Mouse (Mus musculus): ENCODE data around the gene Capns1.
"Not testable (repeated sequence)": the region's sequence is repeated elsewhere in the genome, so short reads cannot be mapped to it uniquely, and the experiment has no call there.

Gene Capns1

GRCm38 (mm10) chr7:30198481-30198971 lies at the start of gene Capns1:
TSS of gene Capns1 (minus strand) at chr7:30198811.
- DNase-seq = peak; percentile 62 to 75

DNA sequence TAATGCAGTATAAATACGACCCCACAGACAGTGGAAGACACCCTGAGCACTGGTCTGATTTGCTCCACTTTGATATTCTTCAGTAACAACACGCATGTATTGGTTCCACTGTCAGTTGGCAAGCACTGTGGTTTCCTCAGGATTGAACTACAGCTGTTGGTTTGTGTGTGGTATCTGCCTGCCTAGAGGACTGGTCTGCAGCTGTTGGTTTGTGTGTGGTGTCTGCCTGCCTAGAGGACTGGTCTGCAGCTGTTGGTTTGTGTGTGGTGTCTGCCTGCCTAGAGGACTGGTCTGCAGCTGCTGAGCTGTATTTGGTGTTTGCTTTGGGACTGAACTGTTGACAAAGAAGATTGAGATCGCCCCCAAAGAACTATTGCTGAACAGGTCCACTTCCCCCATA lies 38.8 kb upstream of the Capns1 start:
- not testable (repeated sequence) for DNase-seq

DNA sequence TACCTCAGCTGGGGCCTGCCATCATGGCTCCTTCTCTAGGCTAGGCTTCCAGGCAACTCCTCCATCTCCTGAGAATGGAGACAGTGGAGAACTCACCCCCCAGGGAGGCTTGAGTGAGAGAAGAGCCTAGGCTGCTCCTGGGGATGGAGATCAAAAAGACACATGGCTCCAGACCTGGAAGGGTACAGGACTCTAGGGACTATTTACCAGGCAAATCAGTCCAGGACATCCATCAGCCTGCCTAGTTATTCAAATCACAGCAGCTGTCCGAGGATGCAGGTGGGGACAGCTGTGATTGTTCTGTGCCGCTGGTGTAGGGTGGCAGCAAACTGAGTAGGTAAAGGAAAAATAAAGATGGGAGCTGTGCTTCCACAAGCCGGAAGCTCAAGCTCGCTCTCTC lies 37.0 kb upstream of the Capns1 start, which contains the start of gene Ovol3:
TSS of gene Ovol3 (minus strand) at position 101 of the 400 bp plus-strand sequence.
- no peak for DNase-seq

- no peak for DNase-seq
These were observed 36.5 kb upstream of the Capns1 start for GRCm38 (mm10) chr7:30235091-30235490.

DNA sequence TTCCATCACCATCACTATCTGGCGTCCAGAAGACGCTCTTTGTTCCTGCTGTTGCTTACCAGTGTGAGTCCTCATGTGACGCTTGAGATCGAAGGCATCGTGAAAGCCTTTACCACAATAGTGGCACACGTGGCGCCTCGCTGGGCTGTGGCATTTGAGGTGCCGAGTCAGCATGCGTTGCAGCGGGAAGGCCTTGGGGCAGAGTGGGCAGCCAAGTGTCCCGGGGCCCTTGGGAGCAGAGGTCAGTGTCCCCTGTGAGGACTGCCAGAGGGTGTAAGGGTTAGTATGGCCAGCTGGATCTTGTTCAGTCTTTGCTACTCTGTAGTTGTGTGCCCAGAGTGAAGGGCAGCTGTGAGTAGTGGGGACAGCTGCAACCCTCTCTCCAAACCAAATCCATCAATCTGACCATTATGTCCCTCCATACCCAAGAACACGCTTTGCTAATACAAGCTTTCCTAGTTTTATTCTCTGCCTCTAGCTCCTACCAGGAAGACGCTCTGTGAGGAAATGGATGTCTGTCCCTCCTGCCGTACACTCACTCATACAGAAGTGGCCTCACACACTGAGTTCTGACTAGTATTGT lies 35.8 kb upstream of the Capns1 start:
- DNase-seq = no peak

DNA sequence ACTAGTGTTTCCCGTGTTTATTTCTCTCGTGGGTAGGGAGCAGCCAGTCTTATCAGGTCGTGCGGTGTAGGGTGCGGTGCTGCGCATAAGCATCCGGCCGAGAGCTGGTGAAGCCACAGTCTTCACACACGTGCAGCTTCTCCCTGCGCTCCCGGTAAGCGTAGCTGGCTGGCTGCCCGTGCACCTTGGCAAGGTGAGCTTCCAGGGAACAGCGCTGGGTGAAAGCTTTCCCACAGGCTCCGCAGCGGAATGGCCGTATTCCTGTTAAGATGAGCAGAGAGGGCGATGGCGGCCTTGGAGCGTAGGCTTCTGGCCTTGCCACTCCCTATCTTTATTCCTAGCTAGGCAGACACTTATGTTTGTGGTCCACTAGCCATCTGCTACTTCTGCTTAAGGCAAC lies 34.8 kb upstream of the Capns1 start:
- DNase-seq = peak; percentile 51 to 67

- peak; percentile 65 to 77 for DNase-seq
These were observed 34.1 kb upstream of the Capns1 start for GRCm38 (mm10) chr7:30232631-30233148.

DNA sequence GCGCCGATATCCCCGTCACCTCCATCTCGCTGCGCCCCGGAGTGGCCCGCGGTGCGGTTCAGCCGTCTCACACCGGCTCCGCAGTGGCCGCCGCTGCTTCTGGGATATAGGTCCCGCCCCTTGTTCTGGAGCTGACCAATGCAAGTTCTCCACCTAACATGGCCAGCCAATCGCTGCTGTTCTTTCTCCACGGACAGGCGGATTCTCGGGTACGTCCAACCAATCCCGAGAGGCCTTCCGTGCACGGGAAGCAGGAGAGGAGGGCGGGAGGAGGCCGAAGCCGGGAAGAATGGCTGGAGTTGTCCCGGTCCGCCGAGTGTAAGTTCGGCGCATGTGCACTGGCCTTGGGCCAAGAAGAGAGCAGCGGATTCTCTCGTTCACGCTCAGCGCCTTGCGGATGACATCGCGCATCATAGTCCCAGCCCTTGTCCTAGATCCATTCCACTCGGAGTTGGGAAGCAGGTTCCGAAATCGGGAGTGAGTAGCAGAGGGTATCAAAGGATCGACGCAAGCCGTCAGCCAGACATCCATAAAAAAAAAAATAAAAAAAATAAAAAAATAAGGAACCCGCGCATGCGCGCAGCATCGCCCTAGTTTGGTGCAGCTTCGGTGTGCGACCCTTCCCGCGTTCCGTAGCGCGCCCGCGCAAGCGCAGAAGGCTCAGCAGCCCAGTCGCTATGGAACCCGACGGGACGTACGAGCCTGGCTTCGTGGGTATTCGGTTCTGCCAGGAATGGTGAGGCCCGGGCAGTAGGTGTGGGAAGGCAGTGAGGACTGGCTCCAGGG lies 33.3 kb upstream of the Capns1 start, which contains the start of the genes Polr2i and Tbcb:
TSS of gene Polr2i (plus strand) at position 280 of the 786 bp plus-strand sequence.
TSS of gene Tbcb (minus strand) at position 604 of the 786 bp plus-strand sequence.
- peak; percentile 99 for DNase-seq

DNA sequence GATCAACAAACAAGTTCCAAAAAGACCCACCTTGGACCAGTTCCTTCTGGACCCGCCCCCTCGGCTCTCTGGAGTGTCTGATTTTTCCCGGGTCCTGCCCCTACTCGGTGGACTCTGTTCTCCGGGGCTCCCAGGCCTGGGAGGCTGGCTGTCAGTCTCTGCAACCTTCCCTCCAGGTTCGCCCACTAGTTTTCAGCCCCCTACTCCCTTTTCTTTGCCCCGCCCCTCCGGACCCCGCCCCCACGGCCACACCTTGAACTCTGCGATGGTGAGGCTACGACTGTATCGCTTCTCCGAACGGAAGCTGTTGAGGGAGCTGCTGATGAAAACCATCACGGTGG lies 32.7 kb upstream of the Capns1 start:
- no peak for DNase-seq

GRCm38 (mm10) chr7:30224206-30224605 lies 25.6 kb upstream of the Capns1 start:
- DNase-seq = no peak

- DNase-seq = no peak
These were observed 23.6 kb upstream of the Capns1 start for GRCm38 (mm10) chr7:30222205-30222604.

GRCm38 (mm10) chr7:30221433-30221832 lies 22.8 kb upstream of the Capns1 start:
- DNase-seq = no peak

GRCm38 (mm10) chr7:30220008-30220356 lies 21.4 kb upstream of the Capns1 start:
- no peak for DNase-seq

DNA sequence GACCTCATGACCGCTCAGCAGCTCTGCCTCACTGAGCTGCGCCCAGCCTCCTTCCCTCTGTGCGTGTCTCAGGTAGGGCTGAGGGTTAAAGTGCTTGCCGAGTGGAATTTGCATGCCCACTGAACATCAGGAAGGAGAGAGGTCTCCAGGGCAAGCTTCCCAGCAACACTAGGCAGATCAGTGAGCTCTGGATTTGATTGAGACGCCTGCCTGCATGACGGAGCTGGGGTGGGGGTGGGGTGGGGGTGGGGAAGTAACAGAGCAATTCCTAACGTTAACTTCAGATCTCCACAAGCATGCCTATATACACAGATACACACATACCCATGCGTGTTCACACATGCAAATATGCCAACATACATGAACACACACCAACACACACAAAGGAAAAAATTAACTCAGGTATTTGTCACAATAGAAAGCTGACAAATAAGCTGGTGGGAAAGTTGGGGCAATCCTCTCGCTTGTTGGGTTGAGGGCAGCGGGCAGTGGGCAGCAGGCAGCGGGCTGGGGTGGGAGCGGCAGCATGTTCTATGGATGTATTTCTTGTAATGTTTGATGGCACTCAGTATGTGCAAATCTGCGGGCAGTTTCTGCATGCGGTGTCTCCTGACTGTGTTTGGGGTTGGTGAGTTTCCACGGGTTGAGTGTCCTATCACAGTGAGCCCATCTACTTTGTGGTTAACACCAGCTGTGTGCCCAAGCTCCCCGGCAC lies 20.8 kb upstream of the Capns1 start:
- peak; percentile 62 to 74 for DNase-seq

- no peak for DNase-seq
These were observed 18.7 kb upstream of the Capns1 start for GRCm38 (mm10) chr7:30217277-30217676.

DNA sequence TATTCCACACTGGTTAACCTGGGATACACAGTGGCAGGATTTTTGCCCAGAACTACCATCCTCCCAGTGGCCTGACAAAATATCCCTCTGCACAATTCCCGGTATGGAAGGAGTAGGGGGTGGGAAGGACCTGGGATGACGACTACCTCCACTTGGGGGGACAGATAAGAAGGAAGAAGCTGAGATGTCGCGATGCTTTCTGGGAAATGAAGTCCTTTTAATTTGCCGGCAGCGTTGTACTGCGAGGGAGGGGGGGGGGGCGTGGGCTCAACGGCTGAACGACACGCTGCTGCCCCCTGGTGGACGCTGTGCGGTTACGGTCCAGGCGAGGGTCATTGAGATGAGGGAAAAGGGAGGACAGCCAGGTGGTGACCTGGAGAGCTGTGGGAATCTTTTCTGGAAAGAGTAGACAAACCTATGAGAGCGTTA lies 18.1 kb upstream of the Capns1 start:
- peak; percentile 86 to 93 for DNase-seq

DNA sequence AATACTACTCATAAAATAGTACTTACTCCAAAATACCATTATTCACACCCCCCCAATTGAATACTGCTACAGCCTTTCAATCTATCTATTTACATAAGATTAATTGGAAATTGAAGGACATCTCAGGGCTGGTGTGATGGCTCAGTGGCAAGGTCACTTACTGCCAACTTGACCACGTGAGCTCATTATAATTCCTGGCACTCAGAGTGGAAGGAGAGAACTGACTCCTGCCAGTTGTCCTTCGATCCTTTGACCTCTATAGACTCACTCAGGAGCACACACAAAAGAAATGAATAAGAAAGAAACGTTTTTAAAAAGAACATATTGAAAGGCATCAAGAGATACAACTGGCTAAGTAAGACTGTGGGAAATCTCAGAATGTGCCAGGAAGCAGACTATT lies 17.3 kb upstream of the Capns1 start:
- DNase-seq = no peak

GRCm38 (mm10) chr7:30213881-30214280 lies 15.3 kb upstream of the Capns1 start:
- DNase-seq = no peak

DNA sequence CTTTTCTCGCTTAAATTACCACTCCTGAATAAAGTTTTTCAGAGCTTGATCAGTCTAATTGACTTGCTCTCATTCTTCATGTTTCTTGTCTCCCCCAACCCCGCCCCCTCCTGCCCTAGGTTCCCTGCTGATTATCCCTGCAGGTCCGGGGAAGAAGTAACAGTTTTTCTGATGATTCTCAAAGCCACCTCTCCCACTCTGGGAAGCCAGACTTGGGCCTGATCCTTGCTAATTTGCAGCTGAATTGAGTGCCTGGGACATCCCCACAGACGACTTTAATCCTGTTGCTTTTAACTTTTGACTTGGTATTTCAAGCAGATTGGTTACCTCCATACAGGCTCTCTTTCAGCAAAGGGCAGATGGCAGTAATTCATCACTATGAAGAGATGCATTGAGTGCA lies 12.4 kb upstream of the Capns1 start:
- DNase-seq = no peak

GRCm38 (mm10) chr7:30206364-30206763 lies 7.8 kb upstream of the Capns1 start:
- not testable (repeated sequence) for DNase-seq

- peak; percentile 82 to 90 for DNase-seq
These were observed 6.8 kb upstream of the Capns1 start for GRCm38 (mm10) chr7:30205383-30205782.

- DNase-seq = no peak
These were observed 5.8 kb upstream of the Capns1 start for GRCm38 (mm10) chr7:30204380-30204779.

All from cerebellum, postnatal 25 days (tissue).